Mouse (Mus musculus) cortical plate, adult 2 months (tissue): Measurements from ENCODE around the gene Nlgn1.

ENCODE experiments used
- CTCF ChIP-seq: fragments of 200-500 bp; IDR thresholded peaks from 2 replicates; pipeline ENCODE4 v1.5.1; 2011; ENCODE audit warnings: mild to moderate bottlenecking, control low read depth, low read length; ENCODE audit not compliant: insufficient read depth; ENCODE audit errors: extremely low read depth
- POLR2A ChIP-seq: fragments of 200-500 bp; IDR thresholded peaks from 2 replicates; pipeline ENCODE4 v1.6.1; 2011; ENCODE audit warnings: mild to moderate bottlenecking, low read length, control low read depth; ENCODE audit not compliant: insufficient read depth; ENCODE audit errors: extremely low read depth

DNA sequence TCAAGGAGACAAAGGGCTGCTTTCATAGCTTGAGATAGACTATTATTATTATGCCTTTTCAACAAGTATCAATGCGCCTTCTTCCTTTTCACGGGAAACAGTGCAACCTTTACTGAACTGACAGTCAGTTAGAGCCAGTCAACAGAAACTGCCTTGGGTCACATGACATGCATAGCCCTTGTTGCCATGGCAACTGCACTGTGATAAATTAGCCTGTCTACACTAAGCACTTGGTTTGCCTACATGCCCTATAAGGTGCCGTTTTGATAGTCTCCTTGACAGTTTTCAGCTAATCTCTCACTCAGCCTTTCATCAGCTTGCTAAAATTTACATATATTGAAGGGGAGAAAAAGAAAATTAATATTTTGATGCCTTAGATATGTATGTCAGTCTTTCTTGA is 524.7 kb downstream of the Nlgn1 start:
- TF ChIP-seq POLR2A (no peak), CTCF (no peak)
